ENCODE assay signal across 16 mouse cellular contexts in the genomic region with DNA sequence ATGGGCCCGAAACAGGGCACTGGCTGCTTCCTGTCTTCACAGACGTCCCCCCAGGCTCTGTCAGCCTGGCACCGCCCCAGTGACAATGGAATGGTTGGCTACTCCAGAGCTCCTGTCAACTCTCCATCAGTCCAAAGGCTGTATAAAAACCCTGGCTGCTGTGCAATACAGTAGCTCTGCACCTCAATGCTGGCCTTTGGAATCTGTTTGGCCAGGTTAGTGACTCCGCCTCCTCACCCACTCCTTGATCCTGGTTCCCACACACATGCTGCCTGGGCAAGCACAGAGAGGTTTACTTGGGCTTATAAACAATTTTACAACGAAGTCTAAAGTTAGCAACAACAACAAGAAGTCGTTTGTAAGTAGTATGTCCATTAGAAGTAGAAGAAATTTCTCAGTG. TPM values are rescaled to one million over a fixed set of nuclear protein-coding genes. Genes with fewer than 3 reads are reported as not detected.
DNase-seq lines count a peak whose midpoint lies in the region; ATAC-seq and TF ChIP-seq lines count a peak whose summit lies in the region.
"Had no signal": no experiment of that assay in that cellular context is flagged by ENCODE, and none has a peak within 500 bp of the region (broad histone marks: within the 10 kb centered on the region; RNA-seq: fewer than 3 reads in every experiment).

No protein-coding gene starts in this region.

- H3K9me3 ChIP-seq in intestine, embryonic 16.5 days (ENCODE audit: control insufficient read depth, low read length) = no peaks in the 10 kb centered on the region
- H3K9me3 ChIP-seq in intestine, embryonic 15.5 days = no peaks in the 10 kb centered on the region
- no peaks in the 10 kb centered on the region for H3K9me3 ChIP-seq in E14TG2a.4 (ENCODE audit: low read length)
- H3K9me3 ChIP-seq: embryonic facial prominence, embryonic 15.5 days; limb, embryonic 10.5 days had no signal

- peak; percentile 17 for DNase-seq in MN1 (ENCODE audit: low spot score)
- peak; percentile 77 to 88 for DNase-seq in kidney, postnatal 36 days
- DNase-seq in left cerebral cortex, postnatal 14 days (ENCODE audit: low spot score in 2 of 2) = no peak
- DNase-seq in gastrocnemius, postnatal 36 days = no peak
- DNase-seq: gastrocnemius, postnatal 14 days; lung, embryonic 14.5 days; spleen, adult 18-20 months had no signal

- peaks cover 20% of the 10 kb centered on the region for H3K4me1 ChIP-seq in intestine, embryonic 16.5 days (ENCODE audit: control insufficient read depth, insufficient read depth, low read length)
- H3K4me1 ChIP-seq in intestine, embryonic 15.5 days (replicated peaks) = peaks cover 13% of the 10 kb centered on the region
- peaks cover 29% of the 10 kb centered on the region for H3K4me1 ChIP-seq in E14TG2a.4 (replicated peaks; ENCODE audit: low read depth, low read length)

- ATAC-seq in intestine, embryonic 16.5 days = 0 out of 2 replicates have a peak, but pooled peaks have one; percentile 9
- no peak for ATAC-seq in intestine, embryonic 15.5 days
- ATAC-seq: forebrain, embryonic 16.5 days; hindbrain, embryonic 16.5 days had no signal

- TF ChIP-seq CTCF in E14TG2a.4 (conservative IDR thresholded peaks at IDR 0.05; ENCODE audit: low read length) = no peak

- H3K4me2 ChIP-seq in intestine, embryonic 16.5 days (ENCODE audit: low read depth, low read length) = no peak overlapping the region
- no peak overlapping the region for H3K4me2 ChIP-seq in intestine, embryonic 15.5 days (replicated peaks)

- no peak overlapping the region for H3K27ac ChIP-seq in intestine, embryonic 16.5 days (ENCODE audit: low read length)
- no peak overlapping the region for H3K27ac ChIP-seq in intestine, embryonic 15.5 days
- H3K27ac ChIP-seq: embryonic facial prominence, embryonic 15.5 days; limb, embryonic 10.5 days had no signal

- intact Hi-C loops in left cerebral cortex, postnatal 14 days (cut with DNase I) = loop anchor here (5.0 kb wide), 1 partner anchor 51 kb away; no protein-coding TSS in a partner anchor
- intact Hi-C loops in gastrocnemius, postnatal 36 days (cut with DNase I) = no loop called here

- H3K4me3 ChIP-seq in intestine, embryonic 16.5 days (ENCODE audit: low read length) = no peak overlapping the region
- no peak overlapping the region for H3K4me3 ChIP-seq in intestine, embryonic 15.5 days (replicated peaks)
- H3K4me3 ChIP-seq in E14TG2a.4 (replicated peaks; ENCODE audit: low read length) = peak overlapping the region; percentile 37; the same call in 1 of the 2 replicates
- H3K4me3 ChIP-seq: limb, embryonic 10.5 days had no signal

- peaks cover 14% of the 10 kb centered on the region for H3K36me3 ChIP-seq in intestine, embryonic 16.5 days (ENCODE audit: control insufficient read depth, insufficient read depth, low read length)
- H3K36me3 ChIP-seq in intestine, embryonic 15.5 days = peaks cover 23% of the 10 kb centered on the region
- H3K36me3 ChIP-seq in E14TG2a.4 (ENCODE audit: insufficient read depth, low read length) = peaks cover 35% of the 10 kb centered on the region

- H3K27me3 ChIP-seq in intestine, embryonic 16.5 days (replicated peaks; ENCODE audit: control insufficient read depth, insufficient read depth, low read length) = no peaks in the 10 kb centered on the region
- H3K27me3 ChIP-seq in intestine, embryonic 15.5 days (replicated peaks) = no peaks in the 10 kb centered on the region
- no peaks in the 10 kb centered on the region for H3K27me3 ChIP-seq in E14TG2a.4 (ENCODE audit: insufficient read depth, low read length)
- H3K27me3 ChIP-seq: embryonic facial prominence, embryonic 15.5 days had no signal

- WGBS in intestine, embryonic 16.5 days = 73% methylated on average over 6 of the region's 6 CpGs
- 62% methylated on average over 6 of the region's 6 CpGs for WGBS in intestine, embryonic 15.5 days

- no peak overlapping the region for H3K9ac ChIP-seq in intestine, embryonic 16.5 days (ENCODE audit: low read depth, low read length)
- no peak overlapping the region for H3K9ac ChIP-seq in intestine, embryonic 15.5 days
- H3K9ac ChIP-seq: embryonic facial prominence, embryonic 15.5 days; lung, embryonic 14.5 days had no signal

RNA-seq across cellular contexts. Expression of a gene that starts 2.2 kb away (rescaled TPM):
- 247 and 268 TPM in 2 replicates for polyA plus RNA-seq in intestine, embryonic 16.5 days (2015; fragmentation: Nextera tagmentation; extraction: Ambion mirVana)
- 246 and 278 TPM in 2 replicates for polyA plus RNA-seq in intestine, embryonic 15.5 days (2015; fragmentation: Nextera tagmentation; extraction: Ambion mirVana)
- 100 to 1,000 TPM; 187 to 189 TPM for total RNA-seq in left cerebral cortex, postnatal 14 days (2021)
- total RNA-seq in gastrocnemius, postnatal 36 days (2021) = 100 to 1,000 TPM; 270 to 308 TPM

RNA-seq across cellular contexts. Expression of a gene that starts 13.3 kb away (rescaled TPM):
- polyA plus RNA-seq in intestine, embryonic 16.5 days (2015; fragmentation: Nextera tagmentation; extraction: Ambion mirVana) = 10.6 and 11.7 TPM in 2 replicates
- 11.1 and 11.2 TPM in 2 replicates for polyA plus RNA-seq in intestine, embryonic 15.5 days (2015; fragmentation: Nextera tagmentation; extraction: Ambion mirVana)
- total RNA-seq in left cerebral cortex, postnatal 14 days (2021) = under 1 TPM; 0.34 to 0.72 TPM
- total RNA-seq in gastrocnemius, postnatal 36 days (2021) = 1 to 10 TPM; 2.4 to 4.6 TPM
- total RNA-seq: megakaryocyte-erythroid progenitor cell, adult 5-6 weeks had no signal

RNA-seq across cellular contexts. Expression of a gene that starts 27.5 kb away (rescaled TPM):
- polyA plus RNA-seq in intestine, embryonic 16.5 days (2015; fragmentation: Nextera tagmentation; extraction: Ambion mirVana) = 174 and 193 TPM in 2 replicates
- 155 and 158 TPM in 2 replicates for polyA plus RNA-seq in intestine, embryonic 15.5 days (2015; fragmentation: Nextera tagmentation; extraction: Ambion mirVana)
- 10 to 100 TPM; 53.2 to 54.1 TPM for total RNA-seq in left cerebral cortex, postnatal 14 days (2021)
- total RNA-seq in gastrocnemius, postnatal 36 days (2021) = 10 to 100 TPM; 11.1 to 11.3 TPM

RNA-seq across cellular contexts. Expression of a gene that starts 53.0 kb away (rescaled TPM):
- polyA plus RNA-seq in intestine, embryonic 16.5 days (2015; fragmentation: Nextera tagmentation; extraction: Ambion mirVana) = 264 and 267 TPM in 2 replicates
- polyA plus RNA-seq in intestine, embryonic 15.5 days (2015; fragmentation: Nextera tagmentation; extraction: Ambion mirVana) = 209 and 213 TPM in 2 replicates
- total RNA-seq in left cerebral cortex, postnatal 14 days (2021) = not detected
- total RNA-seq in gastrocnemius, postnatal 36 days (2021) = not detected
- total RNA-seq: layer of hippocampus, postnatal 10 days; megakaryocyte-erythroid progenitor cell, adult 5-6 weeks had no signal

Comparison
In these comparisons a context has a peak if more than half of its experiments do, and no peak if none do; other contexts are left out.
1. DNase-seq: peak in MN1 (single experiment) and kidney, postnatal 36 days (2 of 2); none in left cerebral cortex, postnatal 14 days (0 of 2) and gastrocnemius, postnatal 36 days (0 of 2).
2. RNA of a gene that starts 27.5 kb away (total RNA-seq): 53.2 to 54.1 TPM in left cerebral cortex, postnatal 14 days; 11.1 to 11.3 TPM in gastrocnemius, postnatal 36 days; every median in the first group is over 4 times any median in the second.